Mouse (Mus musculus): ENCODE measurements around the gene Rrp9. TPM values are rescaled to one million over a fixed set of nuclear protein-coding genes. Genes with fewer than 3 reads are reported as not detected.

Gene Rrp9
- total and polyA plus RNA-seq, 3 experiments: 315 to 395 TPM; not detected in 1

- no peaks in the 10 kb centered on the region for H3K9me3 ChIP-seq (replicated peaks; ENCODE audit: insufficient read depth, low read length)
- peaks cover 4 to 10% of the 10 kb centered on the region in 2 experiments; a peak in 3 of 4 replicates for H3K36me3 ChIP-seq (ENCODE audit: control insufficient read depth in 1 of 2, insufficient read depth in 2 of 2, low read length in 2 of 2)
- H3K9ac ChIP-seq (ENCODE audit: control insufficient read depth, low read depth, low read length, poor library complexity, severe bottlenecking): no peak overlapping the region
- no peak overlapping the region for H3K27ac ChIP-seq (ENCODE audit: control insufficient read depth, low read depth, low read length)
- H3K4me1 ChIP-seq (ENCODE audit: control insufficient read depth in 1 of 2, insufficient read depth in 2 of 2, low read length in 2 of 2): peaks cover 0 to 22% of the 10 kb centered on the region in 2 experiments; a peak in 3 of 4 replicates
- peaks cover 6% of the 10 kb centered on the region; the same call in 1 of the 2 replicates for H3K79me2 ChIP-seq (ENCODE audit: control insufficient read depth, insufficient read depth, low read length, poor library complexity)
- H3K4me3 ChIP-seq (ENCODE audit: control insufficient read depth in 1 of 2, insufficient read depth in 1 of 2, low read depth in 2 of 2, low read length in 2 of 2): no peak overlapping the region
- DNase-seq (ENCODE audit: low read depth, low spot score): no peak
- no peaks in the 10 kb centered on the region for H3K27me3 ChIP-seq (ENCODE audit: control insufficient read depth in 1 of 2, insufficient read depth in 2 of 2, low read length in 2 of 2)
- no peak for TF ChIP-seq POLR2A (IDR thresholded peaks at IDR 0.05; ENCODE audit: control insufficient read depth in 1 of 2, insufficient read depth in 1 of 2, low read depth in 1 of 2, low read length in 2 of 2, poor library complexity in 1 of 2)
- TF ChIP-seq UBTF (IDR thresholded peaks at IDR 0.05; ENCODE audit: borderline replicate concordance, insufficient read depth, low read depth, low read length): no peak
- TF ChIP-seq ETS1 (IDR thresholded peaks at IDR 0.05; ENCODE audit: low read depth, low read length): no peak
- TF ChIP-seq E2F4 (IDR thresholded peaks at IDR 0.05; ENCODE audit: borderline replicate concordance, low read depth, low read length): no peak
- no peak for TF ChIP-seq HCFC1 (IDR thresholded peaks at IDR 0.05; ENCODE audit: low read depth, low read length)
- no peak for TF ChIP-seq USF1 (IDR thresholded peaks at IDR 0.05; ENCODE audit: low read depth, low read length)
- no peak for TF ChIP-seq GATA1 (IDR thresholded peaks at IDR 0.05; ENCODE audit: low read depth, low read length)
- no peak for TF ChIP-seq MAFK (IDR thresholded peaks at IDR 0.05; ENCODE audit: borderline replicate concordance, low read depth, low read length)
- no peak for TF ChIP-seq CHD2 (IDR thresholded peaks at IDR 0.05; ENCODE audit: low read length)
- TF ChIP-seq GABPA (IDR thresholded peaks at IDR 0.05; ENCODE audit: low read depth, low read length): no peak
- no peak for TF ChIP-seq MYC (IDR thresholded peaks at IDR 0.05; ENCODE audit: low read depth, low read length)
- no peak for TF ChIP-seq ZC3H11A (IDR thresholded peaks at IDR 0.05; ENCODE audit: low read depth, low read length)
- TF ChIP-seq TBP (IDR thresholded peaks at IDR 0.05; ENCODE audit: low read depth, low read length): no peak
- no peak for TF ChIP-seq ZNF384 (IDR thresholded peaks at IDR 0.05; ENCODE audit: low read depth, low read length)
- no peak for TF ChIP-seq MEF2A (IDR thresholded peaks at IDR 0.05; ENCODE audit: extremely low read depth, insufficient replicate concordance, low read depth, low read length, poor library complexity, severe bottlenecking)
- TF ChIP-seq MAZ (IDR thresholded peaks at IDR 0.05; ENCODE audit: low read depth, low read length): no peak
- TF ChIP-seq MAX (IDR thresholded peaks at IDR 0.05; ENCODE audit: low read length): no peak
Measured at GRCm38 (mm10) chr9:106436566-106436965, 39.2 kb upstream of the Rrp9 start.

GRCm38 (mm10) chr9:106442680-106443079 is 33.1 kb upstream of the Rrp9 start:
- H3K27me3 ChIP-seq (ENCODE audit: control insufficient read depth in 1 of 2, insufficient read depth in 2 of 2, low read length in 2 of 2): no peaks in the 10 kb centered on the region
- H3K79me2 ChIP-seq (ENCODE audit: control insufficient read depth, insufficient read depth, low read length, poor library complexity): no peaks in the 10 kb centered on the region; the same call in 1 of the 2 replicates
- TF ChIP-seq POLR2AphosphoS2 (IDR thresholded peaks at IDR 0.05; ENCODE audit: low read length) (no peak), POLR2AphosphoS5 (IDR thresholded peaks at IDR 0.05; ENCODE audit: borderline replicate concordance, low read depth, low read length) (no peak)
- H3K4me1 ChIP-seq (ENCODE audit: control insufficient read depth in 1 of 2, insufficient read depth in 2 of 2, low read length in 2 of 2): peaks cover 0 to 10% of the 10 kb centered on the region in 2 experiments; a peak in 2 of 4 replicates
- H3K9ac ChIP-seq (ENCODE audit: control insufficient read depth, low read depth, low read length, poor library complexity, severe bottlenecking): no peak overlapping the region
- peaks cover 0 to 5% of the 10 kb centered on the region in 2 experiments; a peak in 2 of 4 replicates for H3K36me3 ChIP-seq (ENCODE audit: control insufficient read depth in 1 of 2, insufficient read depth in 2 of 2, low read length in 2 of 2)
- DNase-seq (ENCODE audit: low read depth, low spot score): no peak
- H3K9me3 ChIP-seq (replicated peaks; ENCODE audit: insufficient read depth, low read length): no peaks in the 10 kb centered on the region
- H3K4me3 ChIP-seq (ENCODE audit: control insufficient read depth in 1 of 2, insufficient read depth in 1 of 2, low read depth in 2 of 2, low read length in 2 of 2): no peak overlapping the region
- H3K27ac ChIP-seq (ENCODE audit: control insufficient read depth, low read depth, low read length): no peak overlapping the region
